Mouse (Mus musculus): ENCODE measurements around the gene Myo16. TPM values are rescaled to one million over a fixed set of nuclear protein-coding genes. Genes with fewer than 3 reads are reported as not detected.

The Myo16 gene
- polyA plus RNA-seq, 1 experiment = 0.08 TPM

DNA sequence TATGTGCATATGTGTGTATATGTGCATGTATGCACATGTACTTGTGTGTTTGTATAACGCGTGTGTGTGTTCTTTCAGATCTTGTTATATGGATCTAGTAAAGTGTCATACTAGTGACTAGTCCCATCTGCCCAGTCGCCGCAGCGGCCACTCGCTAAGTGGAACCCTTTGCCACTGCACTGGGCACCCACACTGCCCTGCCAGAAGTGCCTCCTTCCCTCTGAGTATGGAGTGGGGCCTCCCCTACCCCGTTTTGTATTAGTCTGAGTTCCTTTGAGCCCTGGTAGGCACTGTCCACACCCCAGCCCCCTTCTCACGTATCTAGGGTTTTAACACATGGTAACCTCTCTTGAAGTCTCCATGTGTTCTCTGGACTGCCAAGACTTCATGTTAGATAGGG is 264.3 kb downstream of the Myo16 start:
- H3K4me3 ChIP-seq (ENCODE audit: insufficient read depth, low read depth, low read length) = no peak overlapping the region
- 91% methylated on average over 8 of the region's 8 CpGs for WGBS
- DNase-seq = no peak
- no peak overlapping the region for H3K27ac ChIP-seq (ENCODE audit: insufficient read depth, low read depth, low read length)
- no peaks in the 10 kb centered on the region for H3K4me1 ChIP-seq (ENCODE audit: control insufficient read depth, insufficient read depth, low read length)
- H3K36me3 ChIP-seq (ENCODE audit: control insufficient read depth, insufficient read depth, low read length) = no peaks in the 10 kb centered on the region
- no peaks in the 10 kb centered on the region for H3K27me3 ChIP-seq (replicated peaks; ENCODE audit: control insufficient read depth, insufficient read depth, low read length)
- TF ChIP-seq CTCF (conservative IDR thresholded peaks at IDR 0.05; ENCODE audit: insufficient read depth, insufficient read length, low read depth, low read length) (no peak), POLR2A (IDR thresholded peaks at IDR 0.05; ENCODE audit: low read depth, low read length) (no peak)

DNA sequence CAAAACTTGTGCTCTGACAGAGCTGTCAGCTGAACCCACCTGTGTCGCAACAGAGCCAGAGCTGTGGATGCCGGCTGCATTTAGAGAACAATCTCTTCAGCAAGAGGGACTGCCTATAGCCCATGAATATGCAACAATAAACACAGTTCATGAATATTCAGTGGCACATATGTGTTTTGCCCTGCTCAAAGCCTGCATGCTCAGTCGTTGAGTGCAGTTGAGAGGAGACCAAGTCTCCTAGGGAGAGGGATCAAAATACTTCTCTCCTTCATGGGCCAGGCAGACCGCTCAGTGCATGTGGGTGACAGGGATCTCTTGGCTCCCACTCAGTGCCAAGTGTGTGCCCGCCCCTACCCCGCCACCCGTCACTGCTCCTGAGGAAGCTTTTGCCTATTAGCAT is 265.3 kb downstream of the Myo16 start:
- 81% methylated on average over 7 of the region's 7 CpGs for WGBS
- DNase-seq = no peak

DNA sequence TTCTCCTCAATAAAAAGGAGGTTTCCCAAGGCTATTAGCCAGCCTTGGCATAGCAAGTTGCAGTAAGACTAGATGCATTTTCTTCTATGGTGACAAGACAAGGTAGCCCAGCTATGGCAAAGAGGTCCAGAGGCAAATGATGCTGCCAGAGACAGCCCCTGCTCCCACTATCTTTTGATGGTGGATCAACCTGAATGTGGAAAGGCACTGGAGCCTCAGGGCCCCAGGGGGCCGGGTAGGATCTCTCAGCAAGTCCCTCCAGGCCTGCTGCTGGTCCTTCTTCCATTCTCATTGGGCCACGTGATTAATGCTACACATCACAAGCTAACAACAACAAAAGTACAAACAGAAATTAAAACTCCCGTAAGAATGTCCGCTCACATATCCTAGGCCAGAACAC is 266.0 kb downstream of the Myo16 start:
- H3K27ac ChIP-seq (ENCODE audit: insufficient read depth, low read depth, low read length) = no peak overlapping the region
- DNase-seq = no peak
- TF ChIP-seq POLR2A (IDR thresholded peaks at IDR 0.05; ENCODE audit: low read depth, low read length) = no peak
- H3K4me3 ChIP-seq (ENCODE audit: insufficient read depth, low read depth, low read length) = no peak overlapping the region
- H3K27me3 ChIP-seq (replicated peaks; ENCODE audit: control insufficient read depth, insufficient read depth, low read length) = no peaks in the 10 kb centered on the region
- WGBS = 82% methylated on average over 4 of the region's 4 CpGs
- H3K4me1 ChIP-seq (ENCODE audit: control insufficient read depth, insufficient read depth, low read length) = no peaks in the 10 kb centered on the region
- no peaks in the 10 kb centered on the region for H3K36me3 ChIP-seq (ENCODE audit: control insufficient read depth, insufficient read depth, low read length)

More for the DNA sequence above, 265.3 kb downstream of the Myo16 start:
- Histone ChIP-seq H3K4me1 (ENCODE audit: control insufficient read depth, insufficient read depth, low read length) (no peaks in the 10 kb centered on the region), H3K27me3 (replicated peaks; ENCODE audit: control insufficient read depth, insufficient read depth, low read length) (no peaks in the 10 kb centered on the region), H3K27ac (ENCODE audit: insufficient read depth, low read depth, low read length) (no peak overlapping the region), H3K4me3 (ENCODE audit: insufficient read depth, low read depth, low read length) (no peak overlapping the region), H3K36me3 (ENCODE audit: control insufficient read depth, insufficient read depth, low read length) (no peaks in the 10 kb centered on the region)
- TF ChIP-seq CTCF (conservative IDR thresholded peaks at IDR 0.05; ENCODE audit: insufficient read depth, insufficient read length, low read depth, low read length) = no peak
- TF ChIP-seq POLR2A (IDR thresholded peaks at IDR 0.05; ENCODE audit: low read depth, low read length) = no peak

DNA sequence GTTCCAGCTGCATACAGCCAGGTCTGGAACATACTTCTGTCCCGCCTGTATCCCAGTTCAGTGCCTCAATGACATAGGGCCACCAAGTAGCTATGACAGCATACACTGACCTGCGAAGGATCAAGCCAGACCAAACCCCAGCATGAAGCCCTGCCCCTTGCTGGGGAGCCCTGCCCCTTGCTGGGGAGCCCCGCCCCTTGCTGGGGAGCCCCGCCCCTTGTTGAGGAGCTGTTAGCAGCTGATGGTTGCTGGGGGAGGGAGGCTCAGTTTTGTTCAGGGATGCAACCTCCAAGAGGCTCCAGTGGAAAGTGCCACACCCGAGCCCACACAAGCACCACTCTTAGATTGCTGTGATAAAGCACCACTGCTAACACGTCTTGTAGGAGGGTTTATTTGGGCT is 266.8 kb downstream of the Myo16 start:
- Histone ChIP-seq H3K27ac (ENCODE audit: insufficient read depth, low read depth, low read length) (no peak overlapping the region), H3K27me3 (replicated peaks; ENCODE audit: control insufficient read depth, insufficient read depth, low read length) (no peaks in the 10 kb centered on the region), H3K4me3 (ENCODE audit: insufficient read depth, low read depth, low read length) (no peak overlapping the region), H3K36me3 (ENCODE audit: control insufficient read depth, insufficient read depth, low read length) (no peaks in the 10 kb centered on the region), H3K4me1 (ENCODE audit: control insufficient read depth, insufficient read depth, low read length) (no peaks in the 10 kb centered on the region)
- 85% methylated on average over 6 of the region's 6 CpGs for WGBS
- no peak for DNase-seq
- no peak for TF ChIP-seq CTCF (conservative IDR thresholded peaks at IDR 0.05; ENCODE audit: insufficient read depth, insufficient read length, low read depth, low read length)
- no peak for TF ChIP-seq POLR2A (IDR thresholded peaks at IDR 0.05; ENCODE audit: low read depth, low read length)

DNA sequence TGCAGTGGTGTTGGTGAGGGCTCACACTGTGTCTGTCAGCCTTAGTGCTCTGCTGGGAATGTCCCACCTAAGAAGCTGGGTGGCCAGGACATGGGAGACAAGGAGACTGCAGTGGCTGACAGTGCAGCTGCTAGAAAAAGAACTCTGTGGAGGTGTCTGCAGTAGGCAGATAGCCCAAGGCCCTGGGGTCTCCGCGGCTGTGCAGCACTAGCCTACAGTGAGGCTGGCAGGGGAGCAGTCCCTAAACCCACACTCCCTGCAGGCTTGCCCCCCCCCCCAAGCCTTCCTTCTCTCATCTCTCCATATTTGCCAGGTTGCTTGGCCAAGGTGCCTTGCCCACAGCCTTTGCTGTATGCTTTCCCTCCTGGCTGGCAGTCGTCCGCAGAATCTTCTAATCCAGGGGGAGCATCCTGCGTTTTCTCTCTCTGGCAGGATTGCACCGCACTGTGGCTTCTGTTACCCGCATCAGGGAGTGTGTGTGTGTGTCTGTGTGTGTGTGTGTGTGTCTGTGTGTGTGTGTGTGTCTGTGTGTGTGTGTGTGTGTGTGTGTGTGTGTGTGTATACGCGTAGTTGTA is 267.9 kb downstream of the Myo16 start:
- 97% methylated on average over 9 of the region's 9 CpGs for WGBS
- H3K27me3 ChIP-seq (replicated peaks; ENCODE audit: control insufficient read depth, insufficient read depth, low read length) = no peaks in the 10 kb centered on the region
- H3K4me1 ChIP-seq (ENCODE audit: control insufficient read depth, insufficient read depth, low read length) = no peaks in the 10 kb centered on the region
- H3K27ac ChIP-seq (ENCODE audit: insufficient read depth, low read depth, low read length) = no peak overlapping the region
- no peaks in the 10 kb centered on the region for H3K36me3 ChIP-seq (ENCODE audit: control insufficient read depth, insufficient read depth, low read length)
- DNase-seq = no peak
- TF ChIP-seq CTCF (conservative IDR thresholded peaks at IDR 0.05; ENCODE audit: insufficient read depth, insufficient read length, low read depth, low read length) (no peak), POLR2A (IDR thresholded peaks at IDR 0.05; ENCODE audit: low read depth, low read length) (no peak)
- no peak overlapping the region for H3K4me3 ChIP-seq (ENCODE audit: insufficient read depth, low read depth, low read length)

DNA sequence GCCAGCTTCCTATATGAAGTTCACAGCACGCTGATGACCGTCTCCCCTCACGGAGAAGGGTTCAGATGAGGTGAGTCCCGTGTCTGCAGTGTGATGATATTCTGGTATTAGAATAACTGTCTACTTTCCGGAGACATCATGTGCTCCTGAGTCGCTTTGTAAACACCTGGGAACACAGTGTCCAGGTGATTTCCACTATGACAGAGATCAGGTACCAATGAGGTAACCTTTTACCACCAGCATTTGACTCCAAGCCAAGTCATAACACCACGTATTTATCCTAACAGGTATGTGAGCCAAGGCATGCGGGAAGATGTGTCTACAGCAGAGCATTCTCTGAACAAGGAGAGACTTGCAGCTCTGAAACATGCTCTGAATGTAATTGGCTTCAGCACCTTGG is 281.8 kb downstream of the Myo16 start:
- no peak for TF ChIP-seq POLR2A (IDR thresholded peaks at IDR 0.05; ENCODE audit: low read depth, low read length)
- no peak for TF ChIP-seq CTCF (conservative IDR thresholded peaks at IDR 0.05; ENCODE audit: insufficient read depth, insufficient read length, low read depth, low read length)
- no peak for DNase-seq
- Histone ChIP-seq H3K4me1 (ENCODE audit: control insufficient read depth, insufficient read depth, low read length) (no peaks in the 10 kb centered on the region), H3K36me3 (ENCODE audit: control insufficient read depth, insufficient read depth, low read length) (no peaks in the 10 kb centered on the region), H3K4me3 (ENCODE audit: insufficient read depth, low read depth, low read length) (no peak overlapping the region), H3K27ac (ENCODE audit: insufficient read depth, low read depth, low read length) (no peak overlapping the region), H3K27me3 (replicated peaks; ENCODE audit: control insufficient read depth, insufficient read depth, low read length) (no peaks in the 10 kb centered on the region)
- WGBS = 84% methylated on average over 8 of the region's 8 CpGs

DNA sequence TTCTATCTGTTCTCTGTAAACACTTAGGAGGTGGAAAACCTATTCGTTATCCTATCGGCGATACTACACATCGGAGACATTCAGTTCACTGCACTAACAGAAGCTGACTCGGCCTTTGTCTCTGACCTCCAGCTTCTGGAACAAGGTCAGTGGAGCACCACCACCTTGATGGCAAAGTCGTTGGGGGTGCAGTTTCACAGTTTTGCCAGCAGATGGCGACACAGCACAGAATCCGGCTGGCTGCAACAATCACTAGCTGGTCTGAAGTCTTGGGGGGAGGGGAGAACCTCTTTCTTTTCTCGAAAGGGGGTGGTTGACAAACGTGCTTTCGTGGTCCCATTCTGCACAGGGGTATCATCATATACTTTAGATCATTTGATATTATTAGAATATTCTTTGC is 285.1 kb downstream of the Myo16 start:
- peak; percentile 75 for DNase-seq
- Histone ChIP-seq H3K27me3 (replicated peaks; ENCODE audit: control insufficient read depth, insufficient read depth, low read length) (no peaks in the 10 kb centered on the region), H3K4me1 (ENCODE audit: control insufficient read depth, insufficient read depth, low read length) (no peaks in the 10 kb centered on the region), H3K36me3 (ENCODE audit: control insufficient read depth, insufficient read depth, low read length) (no peaks in the 10 kb centered on the region), H3K4me3 (ENCODE audit: insufficient read depth, low read depth, low read length) (no peak overlapping the region), H3K27ac (ENCODE audit: insufficient read depth, low read depth, low read length) (no peak overlapping the region)
- TF ChIP-seq POLR2A (IDR thresholded peaks at IDR 0.05; ENCODE audit: low read depth, low read length) (no peak), CTCF (conservative IDR thresholded peaks at IDR 0.05; ENCODE audit: insufficient read depth, insufficient read length, low read depth, low read length) (peak; percentile 96)
- WGBS = 8% methylated on average over 11 of the region's 11 CpGs

All from kidney, adult 2 months (tissue).